Mouse (Mus musculus) erythroid progenitor cell, adult 5-6 weeks (primary cell): ENCODE data around the gene Cbr4. TPM values are rescaled to one million over a fixed set of nuclear protein-coding genes. Genes with fewer than 3 reads are reported as not detected.

Experiments
- ATAC-seq: replicated peaks from 2 replicates; pipeline ENCODE4 v1.8.0; 2016; ENCODE audit warnings: moderate number of reproducible peaks, mild to moderate bottlenecking, moderate TSS enrichment, inconsistent platforms; ENCODE audit not compliant: poor library complexity, low FRiP score, severe bottlenecking
- total RNA-seq, 2 experiments: library from RNA; stranded (forward) in 1 of 2; stranded (reverse) in 1 of 2; fragments of 150-400 nt in 1 of 2; fragments of 186-747, 209-891 nt in 1 of 2; gene quantifications; 2 replicates each; pipeline versions ENCODE4 v1.2.3 to v1.2.4; 2015 to 2017; ENCODE audit warnings: low replicate concordance in 2 of 2

Cbr4 gene
- total RNA-seq, 2 experiments from 2014 or later: 5.9 to 18.4 TPM

GRCm38 (mm10) chr8:61537471-61537870, 49.9 kb downstream of the Cbr4 start:
- no peak for ATAC-seq

GRCm38 (mm10) chr8:61539828-61540500, 52.4 kb downstream of the Cbr4 start:
- ATAC-seq: 0 out of 2 replicates have a peak, but pooled peaks have one; percentile 68

GRCm38 (mm10) chr8:61549585-61549984, 62.1 kb downstream of the Cbr4 start:
- no peak for ATAC-seq

GRCm38 (mm10) chr8:61550006-61550748, 62.6 kb downstream of the Cbr4 start:
- ATAC-seq: no peak

GRCm38 (mm10) chr8:61552221-61552620, 64.7 kb downstream of the Cbr4 start:
- ATAC-seq: no peak

- ATAC-seq: no peak
These were observed 65.3 kb downstream of the Cbr4 start for GRCm38 (mm10) chr8:61552755-61553402.

- ATAC-seq: no peak
These were observed 67.8 kb downstream of the Cbr4 start for GRCm38 (mm10) chr8:61555343-61555742.

- ATAC-seq: no peak
These were observed 68.7 kb downstream of the Cbr4 start for GRCm38 (mm10) chr8:61556219-61556618.
